Mouse (Mus musculus) gonadal fat pad, adult 2 months (tissue): ENCODE measurements around the gene Gm15262. TPM values are rescaled to one million over a fixed set of nuclear protein-coding genes. Genes with fewer than 3 reads are reported as not detected.
"Not testable (repeated sequence)": the region's sequence is repeated elsewhere in the genome, so short reads cannot be mapped to it uniquely, and the experiment has no call there.

Experiments
- DNase-seq: peaks from one replicate; pipeline ENCODE4 v3.0.0-alpha.2; 2012; ENCODE audit warnings: low read depth
- polyA plus RNA-seq: library from polyadenylated mRNA; depleted of rRNA; stranded (reverse); fragments of >200 nt; gene quantifications from 2 replicates; pipeline ENCODE4 v1.2.3, GENCODE M21; 2012; rRNA removed

Gene Gm15262
- not detected in 2 replicates for polyA plus RNA-seq

GRCm38 (mm10) chrX:161287156-161287555, at the start of gene Gm15262:
Gene Gm15262 (plus strand): TSS chrX:161287456.
- DNase-seq, result not testable (repeated sequence)

GRCm38 (mm10) chrX:161308131-161308530, 20.9 kb downstream of the Gm15262 start:
- DNase-seq, result no peak

GRCm38 (mm10) chrX:161316443-161316842, 29.2 kb downstream of the Gm15262 start:
- DNase-seq, result no peak

GRCm38 (mm10) chrX:161370927-161371326, 83.7 kb downstream of the Gm15262 start:
- DNase-seq, result no peak

GRCm38 (mm10) chrX:161371461-161371860, 84.2 kb downstream of the Gm15262 start:
- DNase-seq, result no peak

- DNase-seq, result no peak
Measured at GRCm38 (mm10) chrX:161375568-161375967, 88.3 kb downstream of the Gm15262 start.

- DNase-seq, result no peak
Measured at GRCm38 (mm10) chrX:161385791-161386190, 98.5 kb downstream of the Gm15262 start.

GRCm38 (mm10) chrX:161387942-161388341, 100.7 kb downstream of the Gm15262 start:
- no peak for DNase-seq

- DNase-seq, result no peak
Measured at GRCm38 (mm10) chrX:161399110-161399509, 111.9 kb downstream of the Gm15262 start.

GRCm38 (mm10) chrX:161411151-161411550, 123.9 kb downstream of the Gm15262 start:
- no peak for DNase-seq

Other genes with a start within 250 kb of the Gm15262 start
- 0.22 and 0.30 TPM in 2 replicates for gene Scml2, start 170.3 kb upstream of the Gm15262 start, polyA plus RNA-seq